Mouse (Mus musculus): ENCODE data around the gene Dnajb13. TPM values are rescaled to one million over a fixed set of nuclear protein-coding genes. Genes with fewer than 3 reads are reported as not detected.

Gene Dnajb13
- polyA plus RNA-seq, 1 experiment from 2014 or later = 0.18 TPM

DNA sequence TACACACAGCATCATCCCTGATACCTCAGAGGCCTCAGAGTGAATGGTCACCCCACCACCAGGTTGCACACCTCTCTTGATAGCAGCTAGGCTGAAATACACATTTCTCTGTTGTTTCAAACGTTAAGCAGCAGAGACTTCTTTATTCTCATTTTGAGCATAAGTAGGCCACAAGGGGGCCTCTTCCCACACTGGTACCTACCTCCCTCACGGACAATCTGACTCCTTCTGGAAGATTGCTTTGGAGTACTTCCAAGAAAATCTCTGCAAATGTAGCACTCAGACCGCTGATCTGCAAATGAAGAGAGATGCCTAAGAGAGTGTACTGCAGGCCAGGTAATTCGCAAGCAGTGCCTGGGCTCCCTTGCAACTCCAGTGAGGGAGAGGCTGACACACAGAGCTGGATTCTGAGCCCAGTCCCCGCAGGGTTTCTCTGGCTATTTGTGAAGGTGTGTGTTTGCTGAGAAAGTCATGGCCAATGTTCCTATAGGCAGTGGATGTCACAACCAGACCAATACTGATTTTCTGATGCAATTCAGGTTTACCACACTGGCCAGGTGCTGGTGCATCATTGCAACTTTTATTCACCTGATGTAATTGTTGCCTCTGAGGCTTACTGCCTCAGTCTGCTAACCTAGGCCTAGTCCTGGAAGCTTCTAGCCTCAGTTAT is 35.7 kb upstream of the Dnajb13 start:
- H3K27me3 ChIP-seq (ENCODE audit: insufficient read depth, low read length) = no peaks in the 10 kb centered on the region
- no peak overlapping the region for H3K4me3 ChIP-seq (replicated peaks; ENCODE audit: low read depth, low read length)
- TF ChIP-seq CTCF (IDR thresholded peaks at IDR 0.05; ENCODE audit: low read depth) = peak; percentile 60
- H3K27ac ChIP-seq = no peak overlapping the region
- DNase-seq (ENCODE audit: low spot score) (peak; percentile 42), ATAC-seq (replicated peaks; ENCODE audit: low FRiP score, low read depth) (no peak)
- no peaks in the 10 kb centered on the region for H3K9me3 ChIP-seq (replicated peaks; ENCODE audit: low read length)
- no peaks in the 10 kb centered on the region for H3K4me1 ChIP-seq (replicated peaks; ENCODE audit: insufficient read depth, low read length)
- peaks cover 21% of the 10 kb centered on the region for H3K36me3 ChIP-seq (ENCODE audit: insufficient read depth, low read length)
- 52% methylated on average over 5 of the region's 5 CpGs for WGBS
- no peak overlapping the region for H3K4me2 ChIP-seq (ENCODE audit: low read length)
- H3K9ac ChIP-seq (ENCODE audit: low read depth, low read length) = no peak overlapping the region

DNA sequence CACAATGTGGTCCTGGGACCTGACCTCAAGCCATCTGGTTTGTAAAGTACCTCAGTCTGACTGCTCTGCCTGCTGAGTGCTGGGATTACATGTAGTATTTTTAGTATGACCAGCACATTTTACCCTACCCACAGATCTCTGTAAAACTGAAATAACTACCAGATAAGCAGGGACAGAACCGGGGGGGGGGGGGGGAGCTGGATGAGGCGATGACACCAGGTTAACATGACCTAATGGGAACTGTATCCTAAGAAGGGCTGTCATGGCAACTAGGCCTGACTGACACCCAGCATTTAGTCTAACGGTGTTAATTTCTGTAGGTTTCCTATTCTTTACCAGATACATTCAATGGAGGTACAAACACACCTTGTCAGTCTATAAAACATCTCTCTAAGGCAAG is 35.0 kb upstream of the Dnajb13 start:
- Histone ChIP-seq H3K4me1 (replicated peaks; ENCODE audit: insufficient read depth, low read length) (no peaks in the 10 kb centered on the region), H3K9me3 (replicated peaks; ENCODE audit: low read length) (no peaks in the 10 kb centered on the region), H3K27me3 (ENCODE audit: insufficient read depth, low read length) (no peaks in the 10 kb centered on the region), H3K27ac (no peak overlapping the region), H3K4me3 (replicated peaks; ENCODE audit: low read depth, low read length) (no peak overlapping the region), H3K4me2 (ENCODE audit: low read length) (no peak overlapping the region), H3K36me3 (ENCODE audit: insufficient read depth, low read length) (peaks cover 21% of the 10 kb centered on the region), H3K9ac (ENCODE audit: low read depth, low read length) (no peak overlapping the region)
- ATAC-seq (replicated peaks; ENCODE audit: low FRiP score, low read depth) (no peak), DNase-seq (ENCODE audit: low spot score) (no peak)
- no peak for TF ChIP-seq CTCF (IDR thresholded peaks at IDR 0.05; ENCODE audit: low read depth)
- 94% methylated on average over 3 of the region's 3 CpGs for WGBS

GRCm38 (mm10) chr7:100547631-100548030 is 32.9 kb upstream of the Dnajb13 start:
- ATAC-seq (replicated peaks; ENCODE audit: low FRiP score, low read depth) = no peak
- H3K27ac ChIP-seq = no peak overlapping the region
- no peaks in the 10 kb centered on the region for H3K27me3 ChIP-seq (ENCODE audit: insufficient read depth, low read length)
- H3K4me1 ChIP-seq (replicated peaks; ENCODE audit: insufficient read depth, low read length) = no peaks in the 10 kb centered on the region
- no peak overlapping the region for H3K4me3 ChIP-seq (replicated peaks; ENCODE audit: low read depth, low read length)
- no peaks in the 10 kb centered on the region for H3K9me3 ChIP-seq (replicated peaks; ENCODE audit: low read length)
- H3K4me2 ChIP-seq (ENCODE audit: low read length) = no peak overlapping the region
- no peak for TF ChIP-seq CTCF (IDR thresholded peaks at IDR 0.05; ENCODE audit: low read depth)
- no peak for DNase-seq (ENCODE audit: low spot score)
- no peak overlapping the region for H3K9ac ChIP-seq (ENCODE audit: low read depth, low read length)
- H3K36me3 ChIP-seq (ENCODE audit: insufficient read depth, low read length) = peaks cover 21% of the 10 kb centered on the region
- WGBS = 79% methylated on average over 4 of the region's 4 CpGs

DNA sequence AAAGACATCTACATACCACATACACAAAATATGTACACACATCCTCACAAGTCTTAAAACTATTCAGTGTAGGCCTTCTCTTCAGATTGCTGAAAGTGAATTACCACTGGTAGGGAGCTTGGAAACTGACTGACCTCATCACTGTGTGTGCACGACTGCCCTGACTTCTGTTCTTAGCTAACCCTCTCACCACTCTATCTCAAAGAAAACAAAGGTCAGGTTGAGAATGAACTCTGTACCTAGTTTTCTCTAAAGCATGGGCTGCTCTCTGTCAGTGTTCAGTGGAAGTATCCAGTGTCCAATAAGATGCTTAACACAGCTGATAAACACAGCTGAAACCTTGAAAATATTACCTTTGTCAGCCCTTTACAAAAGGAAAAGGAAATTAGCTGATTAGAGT is 29.7 kb upstream of the Dnajb13 start:
- Histone ChIP-seq H3K4me2 (ENCODE audit: low read length) (no peak overlapping the region), H3K9me3 (replicated peaks; ENCODE audit: low read length) (no peaks in the 10 kb centered on the region), H3K4me1 (replicated peaks; ENCODE audit: insufficient read depth, low read length) (no peaks in the 10 kb centered on the region), H3K9ac (ENCODE audit: low read depth, low read length) (no peak overlapping the region), H3K36me3 (ENCODE audit: insufficient read depth, low read length) (peaks cover 19% of the 10 kb centered on the region), H3K27me3 (ENCODE audit: insufficient read depth, low read length) (no peaks in the 10 kb centered on the region), H3K4me3 (replicated peaks; ENCODE audit: low read depth, low read length) (no peak overlapping the region), H3K27ac (no peak overlapping the region)
- no peak for DNase-seq (ENCODE audit: low spot score)
- TF ChIP-seq CTCF (IDR thresholded peaks at IDR 0.05; ENCODE audit: low read depth) = no peak
- WGBS = 58% methylated on average over 1 of the region's 1 CpGs
- peak; percentile 63; the same call in 1 of the 2 replicates for ATAC-seq (replicated peaks; ENCODE audit: low FRiP score, low read depth)

DNA sequence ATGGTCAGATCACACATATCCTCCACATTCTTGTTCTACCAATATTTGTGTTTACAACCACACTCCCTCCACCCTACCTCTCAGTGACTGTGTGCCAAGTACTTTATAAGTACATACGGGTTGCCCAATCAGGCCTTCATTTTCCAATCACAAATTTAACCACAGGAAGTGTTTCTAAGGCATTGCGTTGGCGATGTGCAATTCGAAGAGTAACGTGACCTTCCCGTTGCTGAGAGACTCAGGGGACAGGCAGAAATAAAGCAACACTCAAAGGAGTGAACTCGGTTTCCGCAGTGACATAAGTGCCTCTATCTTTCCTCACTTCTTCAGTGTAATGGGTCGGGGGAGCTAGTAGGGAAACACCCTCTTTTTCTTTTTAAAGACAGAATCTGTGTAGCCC is 24.8 kb upstream of the Dnajb13 start:
- ATAC-seq (replicated peaks; ENCODE audit: low FRiP score, low read depth) (no peak), DNase-seq (ENCODE audit: low spot score) (no peak)
- no peaks in the 10 kb centered on the region for H3K27me3 ChIP-seq (ENCODE audit: insufficient read depth, low read length)
- H3K9ac ChIP-seq (ENCODE audit: low read depth, low read length) = no peak overlapping the region
- no peak overlapping the region for H3K4me2 ChIP-seq (ENCODE audit: low read length)
- no peak overlapping the region for H3K27ac ChIP-seq
- peaks cover 11% of the 10 kb centered on the region for H3K36me3 ChIP-seq (ENCODE audit: insufficient read depth, low read length)
- no peaks in the 10 kb centered on the region for H3K9me3 ChIP-seq (replicated peaks; ENCODE audit: low read length)
- H3K4me3 ChIP-seq (replicated peaks; ENCODE audit: low read depth, low read length) = no peak overlapping the region
- H3K4me1 ChIP-seq (replicated peaks; ENCODE audit: insufficient read depth, low read length) = peaks cover 4% of the 10 kb centered on the region; the same call in 1 of the 2 replicates
- 95% methylated on average over 9 of the region's 9 CpGs for WGBS
- TF ChIP-seq CTCF (IDR thresholded peaks at IDR 0.05; ENCODE audit: low read depth) = no peak

GRCm38 (mm10) chr7:100537519-100537902 is 22.8 kb upstream of the Dnajb13 start:
- peak overlapping the region; percentile 75; the same call in 1 of the 2 replicates for H3K9ac ChIP-seq (ENCODE audit: low read depth, low read length)
- H3K4me3 ChIP-seq (replicated peaks; ENCODE audit: low read depth, low read length) = peak overlapping the region; percentile 70
- ATAC-seq (replicated peaks; ENCODE audit: low FRiP score, low read depth) (peak; percentile 20; the same call in 1 of the 2 replicates), DNase-seq (ENCODE audit: low spot score) (peak; percentile 25)
- WGBS = 22% methylated on average over 7 of the region's 7 CpGs
- peak overlapping the region; percentile 71 for H3K4me2 ChIP-seq (ENCODE audit: low read length)
- TF ChIP-seq CTCF (IDR thresholded peaks at IDR 0.05; ENCODE audit: low read depth) = no peak
- H3K36me3 ChIP-seq (ENCODE audit: insufficient read depth, low read length) = peaks cover 11% of the 10 kb centered on the region
- peaks cover 4% of the 10 kb centered on the region; the same call in 1 of the 2 replicates for H3K4me1 ChIP-seq (replicated peaks; ENCODE audit: insufficient read depth, low read length)
- no peaks in the 10 kb centered on the region for H3K27me3 ChIP-seq (ENCODE audit: insufficient read depth, low read length)
- no peaks in the 10 kb centered on the region for H3K9me3 ChIP-seq (replicated peaks; ENCODE audit: low read length)
- H3K27ac ChIP-seq = peak overlapping the region; percentile 95
